Mouse (Mus musculus) liver, adult 2 months (tissue): ENCODE measurements around the gene Sox6. TPM values are rescaled to one million over a fixed set of nuclear protein-coding genes. Genes with fewer than 3 reads are reported as not detected.

Source experiments
- DNase-seq: peaks from one replicate; pipeline ENCODE4 v3.0.0-alpha.2; 2011; ENCODE audit warnings: low read depth, low spot score; ENCODE audit errors: extremely low read depth
- H3K27ac ChIP-seq: fragments of 200-500 bp; replicated peaks from 2 replicates; pipeline ENCODE4 v1.5.1; 2012; ENCODE audit warnings: low read depth, mild to moderate bottlenecking, control low read depth, inconsistent platforms, low read length; ENCODE audit not compliant: insufficient read depth
- H3K27me3 ChIP-seq: fragments of 200-500 bp; 2 replicates; pipeline ENCODE4 v1.6.1; 2012; ENCODE audit warnings: mild to moderate bottlenecking, moderate library complexity, low read length, inconsistent platforms; ENCODE audit not compliant: control insufficient read depth, insufficient read depth
- H3K36me3 ChIP-seq: fragments of 200-500 bp; 2 replicates; pipeline ENCODE4 v1.6.1; 2012; ENCODE audit warnings: low read length, inconsistent platforms; ENCODE audit not compliant: control insufficient read depth, insufficient read depth
- H3K4me1 ChIP-seq: fragments of 200-500 bp; 2 replicates; pipeline ENCODE4 v1.6.1; 2011; ENCODE audit warnings: low read length; ENCODE audit not compliant: control insufficient read depth, insufficient read depth
- H3K4me3 ChIP-seq: fragments of 200-500 bp; 2 replicates; pipeline ENCODE4 v1.5.1; 2011; ENCODE audit warnings: low read depth, mild to moderate bottlenecking, control low read depth, low read length, moderate library complexity; ENCODE audit not compliant: insufficient read depth
- H3K79me2 ChIP-seq: fragments of 200-500 bp; 2 replicates; pipeline ENCODE4 v1.6.1; 2012; ENCODE audit warnings: inconsistent platforms, mild to moderate bottlenecking, low read length, moderate library complexity; ENCODE audit not compliant: control insufficient read depth, insufficient read depth
- H3K9ac ChIP-seq: fragments of 200-500 bp; 2 replicates; pipeline ENCODE4 v1.6.1; 2012; ENCODE audit warnings: low read depth, mild to moderate bottlenecking, control low read depth, inconsistent platforms, low read length
- CTCF ChIP-seq: fragments of 200-500 bp; IDR thresholded peaks from 2 replicates; pipeline ENCODE4 v1.5.1; 2011; ENCODE audit warnings: low read depth, low read length, control low read depth
- POLR2A ChIP-seq: fragments of 200-500 bp; IDR thresholded peaks from 2 replicates; pipeline ENCODE4 v1.6.1; 2011; ENCODE audit warnings: low read length, control low read depth; ENCODE audit not compliant: insufficient read depth; ENCODE audit errors: extremely low read depth
- WGBS: fragments of 180-500 bp; shearing (Covaris S2); methylation state at CpG from one replicate; pipeline ENCODE4 v1.1.7; 2018; 5-methylcytosine and 5-hydroxymethylcytosine counted together
- polyA plus RNA-seq: library from polyadenylated mRNA; depleted of rRNA; stranded (reverse); fragments of >200 nt; gene quantifications from 2 replicates; pipeline ENCODE4 v1.2.3, GENCODE M21; 2012
- total RNA-seq: library from RNA; depleted of rRNA; stranded (reverse); fragments of >200 nt; gene quantifications from 2 replicates; pipeline ENCODE4 v1.2.3, GENCODE M21; 2014

The Sox6 gene
- total and polyA plus RNA-seq, 2 experiments: 16.0 to 34.8 TPM

DNA sequence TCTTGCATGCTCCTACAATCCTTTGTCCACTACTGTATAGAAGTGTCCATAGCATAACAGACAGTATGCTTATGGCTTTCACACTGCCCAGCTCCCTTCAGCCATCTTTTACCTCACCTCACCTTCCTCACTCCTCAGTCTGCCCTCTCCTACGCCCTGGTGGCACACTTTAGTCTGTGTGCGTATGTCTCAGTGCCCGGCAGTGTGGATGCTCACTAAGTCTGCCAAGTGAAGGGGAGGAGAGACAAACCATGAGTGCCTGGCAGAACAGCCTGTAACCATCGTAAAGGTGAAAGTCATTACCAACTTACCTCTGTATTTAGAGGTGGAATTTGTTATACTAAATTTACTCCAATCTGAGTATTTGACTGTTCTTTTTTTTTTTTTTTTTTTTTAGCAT, 35.9 kb downstream of the Sox6 start:
- H3K4me1 ChIP-seq: no peaks in the 10 kb centered on the region
- TF ChIP-seq POLR2A (no peak), CTCF (no peak)
- no peaks in the 10 kb centered on the region for H3K36me3 ChIP-seq
- no peak overlapping the region for H3K4me3 ChIP-seq
- DNase-seq: no peak
- WGBS: 93% methylated on average over 4 of the region's 4 CpGs
- no peaks in the 10 kb centered on the region for H3K27me3 ChIP-seq
- no peak overlapping the region for H3K27ac ChIP-seq
- H3K79me2 ChIP-seq: no peaks in the 10 kb centered on the region
- no peak overlapping the region for H3K9ac ChIP-seq

- DNase-seq: no peak
- WGBS: 89% methylated on average over 2 of the region's 2 CpGs
- H3K4me1 ChIP-seq: no peaks in the 10 kb centered on the region
- no peak overlapping the region for H3K9ac ChIP-seq
- H3K36me3 ChIP-seq: no peaks in the 10 kb centered on the region
- no peak overlapping the region for H3K27ac ChIP-seq
- H3K27me3 ChIP-seq: no peaks in the 10 kb centered on the region
- no peak overlapping the region for H3K4me3 ChIP-seq
- no peak for TF ChIP-seq CTCF
- TF ChIP-seq POLR2A: no peak
- H3K79me2 ChIP-seq: no peaks in the 10 kb centered on the region
Observed at GRCm38 (mm10) chr7:115988109-115988779, 50.4 kb downstream of the Sox6 start.

DNA sequence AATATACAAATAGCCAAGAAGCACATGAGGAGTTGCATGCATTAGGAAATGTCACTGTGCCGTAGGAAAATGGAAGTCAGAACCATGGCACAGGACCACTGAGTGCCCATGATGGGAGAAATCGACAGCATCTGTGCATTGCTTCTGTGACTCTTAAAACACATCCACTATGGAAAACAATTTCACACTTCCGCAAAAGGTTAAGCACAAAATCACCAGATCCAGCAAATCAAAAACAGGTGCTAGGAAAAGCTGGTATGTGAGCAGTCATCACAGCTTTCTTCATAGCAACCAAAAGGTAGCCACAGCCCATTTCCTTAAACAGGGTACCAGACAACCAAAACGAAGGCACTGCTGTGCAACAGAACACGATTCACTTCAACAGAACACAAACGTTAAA, 52.9 kb downstream of the Sox6 start:
- WGBS: 84% methylated on average over 6 of the region's 6 CpGs
- no peak for DNase-seq

DNA sequence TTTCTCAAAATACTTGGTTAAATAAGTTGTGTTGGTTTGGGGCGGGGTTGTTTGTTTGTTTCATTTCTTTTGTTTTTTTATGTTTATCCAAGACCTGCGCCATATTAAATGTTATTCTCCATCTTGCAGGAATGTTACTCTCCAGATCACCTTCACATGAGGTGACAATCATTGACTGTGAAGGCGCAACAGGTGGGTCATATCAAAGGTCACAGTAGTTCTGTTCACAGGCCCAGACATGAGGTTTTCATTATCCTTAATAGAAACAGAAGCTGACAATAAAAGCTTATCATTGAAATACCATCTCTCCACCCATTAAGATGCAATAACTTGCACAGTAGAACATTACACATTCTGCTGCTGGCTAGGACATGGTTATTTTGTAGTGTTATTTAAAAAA, 54.5 kb downstream of the Sox6 start:
- Histone ChIP-seq H3K4me3 (no peak overlapping the region), H3K9ac (no peak overlapping the region), H3K79me2 (no peaks in the 10 kb centered on the region), H3K36me3 (no peaks in the 10 kb centered on the region), H3K4me1 (no peaks in the 10 kb centered on the region), H3K27me3 (no peaks in the 10 kb centered on the region), H3K27ac (no peak overlapping the region)
- WGBS: 95% methylated on average over 3 of the region's 3 CpGs
- DNase-seq: no peak
- TF ChIP-seq CTCF (no peak), POLR2A (no peak)

More for the DNA sequence above, 52.9 kb downstream of the Sox6 start:
- no peaks in the 10 kb centered on the region for H3K27me3 ChIP-seq
- no peak overlapping the region for H3K27ac ChIP-seq
- H3K4me1 ChIP-seq: no peaks in the 10 kb centered on the region
- no peaks in the 10 kb centered on the region for H3K79me2 ChIP-seq
- H3K36me3 ChIP-seq: no peaks in the 10 kb centered on the region
- no peak overlapping the region for H3K9ac ChIP-seq
- H3K4me3 ChIP-seq: no peak overlapping the region
- TF ChIP-seq CTCF (no peak), POLR2A (no peak)

DNA sequence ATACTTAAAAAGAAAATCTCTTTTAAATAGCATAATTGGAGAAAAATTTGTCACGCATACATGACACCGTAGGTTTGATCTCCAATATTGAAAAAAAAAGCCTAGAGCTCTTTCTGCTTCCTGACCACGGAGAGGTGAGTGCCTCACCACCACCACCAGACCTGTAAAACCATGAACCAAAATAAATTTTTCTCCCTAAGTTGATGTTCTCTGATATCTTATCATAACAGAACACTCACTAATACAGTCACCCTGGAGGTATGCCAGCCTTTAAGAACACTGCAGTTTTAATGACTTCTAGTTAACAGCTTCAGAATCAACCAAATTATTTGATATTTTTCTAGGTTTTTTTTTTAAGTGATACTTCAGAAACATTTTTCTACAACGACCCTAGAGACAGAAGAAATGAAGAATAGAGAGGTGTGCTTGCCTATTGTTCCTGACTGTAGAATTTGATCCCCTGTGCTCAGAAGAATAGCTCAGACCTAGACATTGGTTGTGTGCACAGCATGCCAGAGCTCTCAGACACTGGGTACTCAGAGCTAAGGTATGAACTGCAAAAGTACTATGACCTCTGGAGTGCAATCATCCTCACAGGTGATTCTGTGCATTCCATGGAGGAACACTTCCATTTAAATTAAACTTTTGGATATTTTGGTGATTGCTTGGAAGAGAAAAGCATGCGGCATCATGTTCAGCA, 58.6 kb downstream of the Sox6 start:
- DNase-seq: no peak
- H3K27ac ChIP-seq: no peak overlapping the region
- H3K4me1 ChIP-seq: no peaks in the 10 kb centered on the region
- no peaks in the 10 kb centered on the region for H3K79me2 ChIP-seq
- WGBS: 85% methylated on average over 5 of the region's 5 CpGs
- TF ChIP-seq POLR2A (no peak), CTCF (no peak)
- H3K27me3 ChIP-seq: no peaks in the 10 kb centered on the region
- H3K36me3 ChIP-seq: no peaks in the 10 kb centered on the region
- H3K4me3 ChIP-seq: no peak overlapping the region
- H3K9ac ChIP-seq: no peak overlapping the region

DNA sequence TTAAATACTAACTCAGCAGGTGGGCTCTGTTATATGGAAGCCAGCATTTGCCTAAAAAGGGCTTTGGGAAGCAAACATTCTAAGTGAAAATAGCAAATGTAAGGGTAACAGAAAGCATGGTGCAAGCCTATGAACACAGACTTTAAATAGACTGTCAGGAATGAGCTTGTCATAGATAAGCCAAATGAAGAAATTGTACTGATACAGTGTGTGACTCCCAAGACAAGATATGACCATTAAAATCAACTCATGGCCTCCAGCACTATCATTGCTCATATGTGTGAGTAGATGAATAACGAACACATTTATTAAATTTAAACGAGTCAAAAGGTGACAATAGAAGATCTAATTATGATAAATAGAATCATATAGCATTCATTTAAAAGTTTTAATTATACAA, 64.1 kb downstream of the Sox6 start:
- H3K4me3 ChIP-seq: no peak overlapping the region
- H3K4me1 ChIP-seq: no peaks in the 10 kb centered on the region
- no peaks in the 10 kb centered on the region for H3K79me2 ChIP-seq
- no peak for DNase-seq
- no peak overlapping the region for H3K9ac ChIP-seq
- H3K36me3 ChIP-seq: no peaks in the 10 kb centered on the region
- 87% methylated on average over 2 of the region's 2 CpGs for WGBS
- TF ChIP-seq POLR2A (no peak), CTCF (no peak)
- H3K27ac ChIP-seq: no peak overlapping the region
- no peaks in the 10 kb centered on the region for H3K27me3 ChIP-seq
